Mouse (Mus musculus): ENCODE measurements around the gene Zfp644. TPM values are rescaled to one million over a fixed set of nuclear protein-coding genes. Genes with fewer than 3 reads are reported as not detected.
A peak's percentile ranks its signal among the peaks of the same experiment; 100 is the strongest.
"Not testable (repeated sequence)": the region's sequence is repeated elsewhere in the genome, so short reads cannot be mapped to it uniquely, and the experiment has no call there.

The Zfp644 gene
- polyA plus RNA-seq, 1 experiment from 2014 or later: 44.8 TPM

GRCm38 (mm10) chr5:106706363-106706762 is 9.3 kb upstream of the Zfp644 start:
- peaks cover 10% of the 10 kb centered on the region for H3K4me1 ChIP-seq (ENCODE audit: insufficient read depth, low read length)
- H3K36me3 ChIP-seq (ENCODE audit: insufficient read depth, low read length): no peaks in the 10 kb centered on the region
- no peak overlapping the region for H3K4me2 ChIP-seq (replicated peaks; ENCODE audit: low read depth, low read length)
- peaks cover 6% of the 10 kb centered on the region; the same call in 1 of the 2 replicates for H3K9me3 ChIP-seq (ENCODE audit: low read length)
- H3K27ac ChIP-seq (ENCODE audit: low read length): no peak overlapping the region
- ATAC-seq (ENCODE audit: low FRiP score, low TSS enrichment): no peak
- no peaks in the 10 kb centered on the region for H3K27me3 ChIP-seq (ENCODE audit: insufficient read depth, low read length)
- WGBS: 91% methylated on average over 3 of the region's 3 CpGs
- H3K9ac ChIP-seq (replicated peaks; ENCODE audit: low read length): no peak overlapping the region
- H3K4me3 ChIP-seq (ENCODE audit: low read length): no peak overlapping the region

GRCm38 (mm10) chr5:106705162-106705561 is 8.1 kb upstream of the Zfp644 start:
- no peak for ATAC-seq (ENCODE audit: low FRiP score, low TSS enrichment)
- Histone ChIP-seq H3K27me3 (ENCODE audit: insufficient read depth, low read length) (no peaks in the 10 kb centered on the region), H3K9me3 (ENCODE audit: low read length) (peaks cover 6% of the 10 kb centered on the region; the same call in 1 of the 2 replicates), H3K27ac (ENCODE audit: low read length) (no peak overlapping the region), H3K4me1 (ENCODE audit: insufficient read depth, low read length) (peaks cover 7% of the 10 kb centered on the region), H3K9ac (replicated peaks; ENCODE audit: low read length) (no peak overlapping the region), H3K36me3 (ENCODE audit: insufficient read depth, low read length) (no peaks in the 10 kb centered on the region), H3K4me3 (ENCODE audit: low read length) (no peak overlapping the region), H3K4me2 (replicated peaks; ENCODE audit: low read depth, low read length) (no peak overlapping the region)
- 82% methylated on average over 5 of the region's 5 CpGs for WGBS

GRCm38 (mm10) chr5:106695681-106696395 is 1.2 kb downstream of the Zfp644 start:
- Histone ChIP-seq H3K27me3 (ENCODE audit: insufficient read depth, low read length) (no peaks in the 10 kb centered on the region), H3K9me3 (ENCODE audit: low read length) (no peaks in the 10 kb centered on the region), H3K27ac (ENCODE audit: low read length) (peak overlapping the region; percentile 99), H3K4me1 (ENCODE audit: insufficient read depth, low read length) (peaks cover 28% of the 10 kb centered on the region), H3K4me3 (ENCODE audit: low read length) (peak overlapping the region; percentile 88), H3K36me3 (ENCODE audit: insufficient read depth, low read length) (peaks cover 5% of the 10 kb centered on the region; the same call in 1 of the 2 replicates), H3K9ac (replicated peaks; ENCODE audit: low read length) (peak overlapping the region; percentile 99), H3K4me2 (replicated peaks; ENCODE audit: low read depth, low read length) (peak overlapping the region; percentile 77)
- whole genome bisulfite sequencing: under 1% methylated on average over 59 of the region's 63 CpGs
- ATAC-seq (ENCODE audit: low FRiP score, low TSS enrichment): peak; percentile 87

- peaks cover 5% of the 10 kb centered on the region; the same call in 1 of the 2 replicates for H3K36me3 ChIP-seq (ENCODE audit: insufficient read depth, low read length)
- H3K27ac ChIP-seq (ENCODE audit: low read length): peak overlapping the region; percentile 99
- H3K9ac ChIP-seq (replicated peaks; ENCODE audit: low read length): peak overlapping the region; percentile 99
- 26% methylated on average over 9 of the region's 9 CpGs for WGBS
- H3K4me1 ChIP-seq (ENCODE audit: insufficient read depth, low read length): peaks cover 28% of the 10 kb centered on the region
- H3K4me2 ChIP-seq (replicated peaks; ENCODE audit: low read depth, low read length): peak overlapping the region; percentile 77
- H3K27me3 ChIP-seq (ENCODE audit: insufficient read depth, low read length): no peaks in the 10 kb centered on the region
- no peaks in the 10 kb centered on the region for H3K9me3 ChIP-seq (ENCODE audit: low read length)
- peak overlapping the region; percentile 88 for H3K4me3 ChIP-seq (ENCODE audit: low read length)
- no peak for ATAC-seq (ENCODE audit: low FRiP score, low TSS enrichment)
Measured at GRCm38 (mm10) chr5:106695141-106695540, 1.9 kb downstream of the Zfp644 start.

- no peak for ATAC-seq (ENCODE audit: low FRiP score, low TSS enrichment)
- WGBS: 100% methylated on average over 1 of the region's 1 CpGs
- Histone ChIP-seq H3K4me2 (replicated peaks; ENCODE audit: low read depth, low read length) (peak overlapping the region; percentile 77), H3K36me3 (ENCODE audit: insufficient read depth, low read length) (peaks cover 5% of the 10 kb centered on the region; the same call in 1 of the 2 replicates), H3K27ac (ENCODE audit: low read length) (no peak overlapping the region), H3K9me3 (ENCODE audit: low read length) (no peaks in the 10 kb centered on the region), H3K4me1 (ENCODE audit: insufficient read depth, low read length) (peaks cover 28% of the 10 kb centered on the region), H3K4me3 (ENCODE audit: low read length) (peak overlapping the region; percentile 88; the same call in 1 of the 2 replicates), H3K9ac (replicated peaks; ENCODE audit: low read length) (no peak overlapping the region), H3K27me3 (ENCODE audit: insufficient read depth, low read length) (no peaks in the 10 kb centered on the region)
Measured at GRCm38 (mm10) chr5:106694683-106695082, 2.4 kb downstream of the Zfp644 start.

- ATAC-seq (ENCODE audit: low FRiP score, low TSS enrichment): no peak
- Histone ChIP-seq H3K27ac (ENCODE audit: low read length) (no peak overlapping the region), H3K9ac (replicated peaks; ENCODE audit: low read length) (no peak overlapping the region), H3K36me3 (ENCODE audit: insufficient read depth, low read length) (peaks cover 8% of the 10 kb centered on the region; the same call in 1 of the 2 replicates), H3K4me2 (replicated peaks; ENCODE audit: low read depth, low read length) (no peak overlapping the region), H3K9me3 (ENCODE audit: low read length) (no peaks in the 10 kb centered on the region), H3K4me1 (ENCODE audit: insufficient read depth, low read length) (peaks cover 28% of the 10 kb centered on the region), H3K4me3 (ENCODE audit: low read length) (no peak overlapping the region), H3K27me3 (ENCODE audit: insufficient read depth, low read length) (no peaks in the 10 kb centered on the region)
- 89% methylated on average over 4 of the region's 4 CpGs for whole genome bisulfite sequencing
Measured at GRCm38 (mm10) chr5:106693034-106693433, 4.1 kb downstream of the Zfp644 start.

- no peak overlapping the region for H3K9ac ChIP-seq (replicated peaks; ENCODE audit: low read length)
- H3K4me3 ChIP-seq (ENCODE audit: low read length): no peak overlapping the region
- ATAC-seq (ENCODE audit: low FRiP score, low TSS enrichment): no peak
- 89% methylated on average over 6 of the region's 6 CpGs for WGBS
- H3K4me2 ChIP-seq (replicated peaks; ENCODE audit: low read depth, low read length): no peak overlapping the region
- H3K36me3 ChIP-seq (ENCODE audit: insufficient read depth, low read length): 0 out of 2 replicates have a peak, but pooled peaks cover 3% of the 10 kb centered on the region
- no peaks in the 10 kb centered on the region for H3K9me3 ChIP-seq (ENCODE audit: low read length)
- no peaks in the 10 kb centered on the region for H3K27me3 ChIP-seq (ENCODE audit: insufficient read depth, low read length)
- no peaks in the 10 kb centered on the region for H3K4me1 ChIP-seq (ENCODE audit: insufficient read depth, low read length)
- H3K27ac ChIP-seq (ENCODE audit: low read length): no peak overlapping the region
Measured at GRCm38 (mm10) chr5:106680636-106681458, 16.2 kb downstream of the Zfp644 start.

GRCm38 (mm10) chr5:106679659-106680058 is 17.4 kb downstream of the Zfp644 start:
- Histone ChIP-seq H3K4me2 (replicated peaks; ENCODE audit: low read depth, low read length) (no peak overlapping the region), H3K4me1 (ENCODE audit: insufficient read depth, low read length) (no peaks in the 10 kb centered on the region), H3K36me3 (ENCODE audit: insufficient read depth, low read length) (0 out of 2 replicates have a peak, but pooled peaks cover 3% of the 10 kb centered on the region), H3K9me3 (ENCODE audit: low read length) (no peaks in the 10 kb centered on the region), H3K4me3 (ENCODE audit: low read length) (no peak overlapping the region), H3K27me3 (ENCODE audit: insufficient read depth, low read length) (no peaks in the 10 kb centered on the region), H3K27ac (ENCODE audit: low read length) (no peak overlapping the region), H3K9ac (replicated peaks; ENCODE audit: low read length) (no peak overlapping the region)
- ATAC-seq (ENCODE audit: low FRiP score, low TSS enrichment): no peak
- 83% methylated on average over 1 of the region's 1 CpGs for WGBS

GRCm38 (mm10) chr5:106678823-106679222 is 18.3 kb downstream of the Zfp644 start:
- H3K4me1 ChIP-seq (ENCODE audit: insufficient read depth, low read length); H3K36me3 ChIP-seq (ENCODE audit: insufficient read depth, low read length); H3K4me3 ChIP-seq (ENCODE audit: low read length); ATAC-seq (ENCODE audit: low FRiP score, low TSS enrichment); H3K4me2 ChIP-seq (replicated peaks; ENCODE audit: low read depth, low read length); H3K27me3 ChIP-seq (ENCODE audit: insufficient read depth, low read length); H3K9me3 ChIP-seq (ENCODE audit: low read length); H3K27ac ChIP-seq (ENCODE audit: low read length); H3K9ac ChIP-seq (replicated peaks; ENCODE audit: low read length): not testable (repeated sequence)
- WGBS: 70% methylated on average over 1 of the region's 1 CpGs

Measured in kidney, embryonic 16.5 days (tissue).